Comparison of ENCODE assay signal across 14 mouse cellular contexts in the genomic region with DNA sequence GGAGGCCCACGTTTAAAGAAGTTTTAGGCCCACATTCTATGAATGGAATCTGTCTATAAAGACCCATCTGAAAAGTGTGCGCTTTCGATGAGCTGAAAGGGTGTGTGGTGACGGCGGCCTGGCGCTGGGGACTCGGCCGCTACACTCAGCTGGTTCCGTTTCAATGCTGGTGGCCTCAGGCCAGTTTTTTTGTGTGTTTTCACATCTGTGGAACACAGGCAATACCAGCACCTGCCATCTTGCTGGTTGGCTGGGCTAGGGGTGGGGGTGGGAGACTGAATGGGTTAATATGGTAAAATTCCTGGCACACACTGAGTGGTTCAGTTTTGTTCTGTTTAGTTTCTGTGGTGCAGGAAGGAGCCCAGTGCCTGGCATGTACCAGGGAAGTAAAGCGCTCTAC. TPM values are rescaled to one million over a fixed set of nuclear protein-coding genes. Genes with fewer than 3 reads are reported as not detected.
A peak's percentile ranks its signal among the peaks of the same experiment; 100 is the strongest.
DNase-seq lines count a peak whose midpoint lies in the region; ATAC-seq lines count a peak whose summit lies in the region.
"Had no signal": no experiment of that assay in that cellular context is flagged by ENCODE, and none has a peak within 500 bp of the region (broad histone marks: within the 10 kb centered on the region; RNA-seq: fewer than 3 reads in every experiment).

No protein-coding gene starts in this region.

- no peak overlapping the region for H3K9ac ChIP-seq in kidney, embryonic 16.5 days (replicated peaks; ENCODE audit: low read length)
- H3K9ac ChIP-seq in liver, embryonic 12.5 days = peak overlapping the region; percentile 25; the same call in 1 of the 2 replicates
- H3K9ac ChIP-seq: stomach, embryonic 15.5 days had no signal

- no peak for DNase-seq in kidney, adult 9 months
- peak; percentile 38 for DNase-seq in right cerebral cortex, postnatal 4 days
- DNase-seq in right cerebral cortex, adult 18-20 months = no peak
- no peak for DNase-seq in thymus, postnatal 14 days
- no peak for DNase-seq in cerebellum, adult 18-20 months
- DNase-seq: adrenal gland, postnatal 10 days; cerebellum, adult 11 months; embryo, embryonic 11 days; heart, adult 18-20 months; heart, postnatal 36 days; right cerebral cortex, postnatal 25 days had no signal

- H3K36me3 ChIP-seq in kidney, embryonic 16.5 days (ENCODE audit: insufficient read depth, low read length) = no peaks in the 10 kb centered on the region; the same call in 1 of the 2 replicates
- H3K36me3 ChIP-seq in liver, embryonic 12.5 days = peaks cover 18% of the 10 kb centered on the region
- H3K36me3 ChIP-seq: stomach, embryonic 15.5 days had no signal

- no peak for ATAC-seq in kidney, embryonic 16.5 days (ENCODE audit: low FRiP score, low TSS enrichment)
- ATAC-seq in liver, embryonic 12.5 days = no peak

- WGBS in kidney, embryonic 16.5 days = 67% methylated on average over 10 of the region's 10 CpGs
- WGBS in liver, embryonic 12.5 days (ENCODE audit: insufficient replicate concordance) = 79% methylated on average over 10 of the region's 10 CpGs

- H3K4me2 ChIP-seq in kidney, embryonic 16.5 days (replicated peaks; ENCODE audit: low read depth, low read length) = no peak overlapping the region
- H3K4me2 ChIP-seq in liver, embryonic 12.5 days = 0 out of 2 replicates have a peak overlapping the region, but pooled peaks have one; percentile 52

- peak overlapping the region; percentile 25; the same call in 1 of the 2 replicates for H3K27ac ChIP-seq in kidney, embryonic 16.5 days (ENCODE audit: low read length)
- peak overlapping the region; percentile 76; the same call in 1 of the 2 replicates for H3K27ac ChIP-seq in liver, embryonic 12.5 days

- no peaks in the 10 kb centered on the region for H3K27me3 ChIP-seq in kidney, embryonic 16.5 days (ENCODE audit: insufficient read depth, low read length)
- H3K27me3 ChIP-seq in liver, embryonic 12.5 days (replicated peaks) = no peaks in the 10 kb centered on the region
- H3K27me3 ChIP-seq: stomach, embryonic 15.5 days had no signal

- H3K4me3 ChIP-seq in kidney, embryonic 16.5 days (ENCODE audit: low read length) = no peak overlapping the region
- H3K4me3 ChIP-seq in liver, embryonic 12.5 days = no peak overlapping the region
- H3K4me3 ChIP-seq: stomach, embryonic 15.5 days had no signal

- H3K9me3 ChIP-seq in kidney, embryonic 16.5 days (ENCODE audit: low read length) = no peaks in the 10 kb centered on the region
- no peaks in the 10 kb centered on the region for H3K9me3 ChIP-seq in liver, embryonic 12.5 days (replicated peaks)
- H3K9me3 ChIP-seq: stomach, embryonic 15.5 days had no signal

- H3K4me1 ChIP-seq in kidney, embryonic 16.5 days (ENCODE audit: insufficient read depth, low read length) = peaks cover 13% of the 10 kb centered on the region
- peaks cover 74% of the 10 kb centered on the region for H3K4me1 ChIP-seq in liver, embryonic 12.5 days

RNA-seq across cellular contexts. Expression of a gene that starts 15.0 kb away (rescaled TPM):
- polyA plus RNA-seq in kidney, embryonic 16.5 days (2015; fragmentation: Nextera tagmentation; extraction: Ambion mirVana) = 23.7 and 25.0 TPM in 2 replicates
- polyA plus RNA-seq in liver, embryonic 12.5 days (2016; fragmentation: Nextera tagmentation; extraction: Ambion mirVana) = 28.1 and 28.8 TPM in 2 replicates

RNA-seq across cellular contexts. Expression of a gene that starts 34.4 kb away (rescaled TPM):
- 13.8 and 15.1 TPM in 2 replicates for polyA plus RNA-seq in kidney, embryonic 16.5 days (2015; fragmentation: Nextera tagmentation; extraction: Ambion mirVana)
- 8.6 and 10.0 TPM in 2 replicates for polyA plus RNA-seq in liver, embryonic 12.5 days (2016; fragmentation: Nextera tagmentation; extraction: Ambion mirVana)

RNA-seq across cellular contexts. Expression of a gene that starts 35.9 kb away (rescaled TPM):
- polyA plus RNA-seq in kidney, embryonic 16.5 days (2015; fragmentation: Nextera tagmentation; extraction: Ambion mirVana) = 0.26 and 0.51 TPM in 2 replicates
- 0.08 and 0.19 TPM in 2 replicates for polyA plus RNA-seq in liver, embryonic 12.5 days (2016; fragmentation: Nextera tagmentation; extraction: Ambion mirVana)

RNA-seq across cellular contexts. Expression of a gene that starts 52.2 kb away (rescaled TPM):
- 36.1 and 40.5 TPM in 2 replicates for polyA plus RNA-seq in kidney, embryonic 16.5 days (2015; fragmentation: Nextera tagmentation; extraction: Ambion mirVana)
- polyA plus RNA-seq in liver, embryonic 12.5 days (2016; fragmentation: Nextera tagmentation; extraction: Ambion mirVana) = 30.6 and 30.7 TPM in 2 replicates

RNA-seq across cellular contexts. Expression of a gene that starts 54.3 kb away (rescaled TPM):
- polyA plus RNA-seq in kidney, embryonic 16.5 days (2015; fragmentation: Nextera tagmentation; extraction: Ambion mirVana) = 5.1 and 7.3 TPM in 2 replicates
- polyA plus RNA-seq in liver, embryonic 12.5 days (2016; fragmentation: Nextera tagmentation; extraction: Ambion mirVana) = 1.1 and 1.4 TPM in 2 replicates
